ENCODE assay signal across 7 mouse cellular contexts in the genomic region with DNA sequence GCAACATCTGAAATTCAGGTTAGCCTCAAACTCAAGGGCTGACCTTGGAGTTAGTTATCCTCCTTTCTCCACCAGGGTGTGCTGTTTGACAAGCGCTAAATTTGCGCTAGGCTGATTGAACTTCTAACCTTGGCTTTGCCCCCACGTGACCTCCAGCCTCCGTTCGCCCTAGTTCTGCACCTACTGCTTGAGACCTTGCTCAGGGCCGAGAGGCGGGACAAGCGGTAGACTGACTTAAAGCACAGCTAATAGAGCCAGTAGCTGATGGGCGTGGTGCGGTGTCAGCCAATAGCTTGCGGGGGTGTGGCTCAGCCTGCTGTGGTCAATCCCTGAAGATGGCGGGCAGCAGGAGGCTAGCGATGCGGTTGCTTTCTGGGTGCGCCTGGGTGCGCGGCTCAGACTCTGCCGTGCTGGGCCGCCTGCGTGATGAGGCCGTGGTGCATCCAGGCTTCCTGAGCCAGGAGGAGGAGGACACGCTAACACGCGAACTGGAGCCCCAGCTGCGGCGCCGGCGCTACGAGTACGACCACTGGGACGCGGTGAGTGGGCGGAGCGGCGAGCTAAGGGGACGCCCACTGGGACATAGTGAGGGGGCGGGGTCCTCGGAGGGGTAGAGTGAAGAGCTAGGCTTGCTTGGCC. TPM values are rescaled to one million over a fixed set of nuclear protein-coding genes. Genes with fewer than 3 reads are reported as not detected.
DNase-seq lines count a peak whose midpoint lies in the region; ATAC-seq lines count a peak whose summit lies in the region.

A gene (plus strand): TSS at position 311 of the 639 bp plus-strand sequence.

- no peaks in the 10 kb centered on the region for H3K27me3 ChIP-seq in intestine, embryonic 15.5 days (replicated peaks)
- H3K27me3 ChIP-seq in midbrain, embryonic 10.5 days (ENCODE audit: low read depth, poor library complexity, severe bottlenecking), result no peaks in the 10 kb centered on the region

- intact Hi-C loops in gastrocnemius, postnatal 36 days (cut with DNase I), result loop anchor here (2.0 to 10.0 kb wide), 5 partner anchors 65 to 372 kb away; a partner anchor contains a TSS
- intact Hi-C loops in left cerebral cortex, postnatal 25 days (cut with DNase I), result loop anchor here (1.0 to 5.0 kb wide), 3 partner anchors 14 to 170 kb away; a partner anchor contains a TSS

- peak within 1 kb of the TSS; percentile 91 for H3K4me3 ChIP-seq in intestine, embryonic 15.5 days (replicated peaks)
- H3K4me3 ChIP-seq in midbrain, embryonic 10.5 days, result peak within 1 kb of the TSS; percentile 89

- H3K27ac ChIP-seq in intestine, embryonic 15.5 days, result peak within 1 kb of the TSS; percentile 79
- H3K27ac ChIP-seq in midbrain, embryonic 10.5 days (replicated peaks), result peak within 1 kb of the TSS; percentile 85

- peak within 1 kb of the TSS; percentile 63 for H3K9ac ChIP-seq in intestine, embryonic 15.5 days

- WGBS in intestine, embryonic 15.5 days, result under 1% methylated on average over 38 of the region's 38 CpGs
- under 1% methylated on average over 38 of the region's 38 CpGs for WGBS in midbrain, embryonic 10.5 days

- peak; percentile 98 for DNase-seq in adrenal gland, adult 2 months
- peak; percentile 91 for DNase-seq in embryo, embryonic 11.5 days (ENCODE audit: low read depth, low spot score)
- peak; percentile 90 to 94 for DNase-seq in gastrocnemius, postnatal 36 days
- DNase-seq in left cerebral cortex, postnatal 25 days (ENCODE audit: low spot score in 2 of 2), result peak; percentile 95 to 97
- DNase-seq in midbrain, embryonic 10.5 days (ENCODE audit: low spot score), result peak; percentile 96
- DNase-seq in right cerebral cortex, postnatal 4 days, result peak; percentile 82

- H3K9me3 ChIP-seq in intestine, embryonic 15.5 days, result no peaks in the 10 kb centered on the region
- H3K9me3 ChIP-seq in midbrain, embryonic 10.5 days (replicated peaks), result no peaks in the 10 kb centered on the region

- peaks cover 5% of the 10 kb centered on the region for H3K4me1 ChIP-seq in intestine, embryonic 15.5 days (replicated peaks)
- peaks cover 20% of the 10 kb centered on the region for H3K4me1 ChIP-seq in midbrain, embryonic 10.5 days

- peak; percentile 100 for ATAC-seq in intestine, embryonic 15.5 days

- peak within 1 kb of the TSS; percentile 83 for H3K4me2 ChIP-seq in intestine, embryonic 15.5 days (replicated peaks)

- peaks cover 26% of the 10 kb centered on the region for H3K36me3 ChIP-seq in intestine, embryonic 15.5 days
- peaks cover 72% of the 10 kb centered on the region for H3K36me3 ChIP-seq in midbrain, embryonic 10.5 days

RNA-seq across cellular contexts. Expression of the gene that starts here (rescaled TPM):
- total RNA-seq in adrenal gland, adult 2 months (2021), result 10 to 100 TPM; 58.3 to 81.0 TPM
- 182 and 186 TPM in 2 replicates for polyA plus RNA-seq in adrenal gland, adult 2 months (2012; rRNA removed)
- 10 to 100 TPM; 21.6 to 22.7 TPM for total RNA-seq in gastrocnemius, postnatal 36 days (2021)
- polyA plus RNA-seq in intestine, embryonic 15.5 days (2015; fragmentation: Nextera tagmentation; extraction: Ambion mirVana), result 41.1 and 42.4 TPM in 2 replicates
- total RNA-seq in left cerebral cortex, postnatal 25 days (2021), result 10 to 100 TPM; 23.1 to 23.7 TPM
- 40.2 and 41.3 TPM in 2 replicates for polyA plus RNA-seq in midbrain, embryonic 10.5 days (2016; fragmentation: Nextera tagmentation; extraction: Ambion mirVana)

Comparison
In these comparisons a context has a peak if more than half of its experiments do, and no peak if none do; other contexts are left out.
1. Peak in every context shown above with its lines: DNase-seq, ATAC-seq, H3K4me3 ChIP-seq and H3K27ac ChIP-seq.